Mouse (Mus musculus): ENCODE measurements around the gene Srebf1.

DNA sequence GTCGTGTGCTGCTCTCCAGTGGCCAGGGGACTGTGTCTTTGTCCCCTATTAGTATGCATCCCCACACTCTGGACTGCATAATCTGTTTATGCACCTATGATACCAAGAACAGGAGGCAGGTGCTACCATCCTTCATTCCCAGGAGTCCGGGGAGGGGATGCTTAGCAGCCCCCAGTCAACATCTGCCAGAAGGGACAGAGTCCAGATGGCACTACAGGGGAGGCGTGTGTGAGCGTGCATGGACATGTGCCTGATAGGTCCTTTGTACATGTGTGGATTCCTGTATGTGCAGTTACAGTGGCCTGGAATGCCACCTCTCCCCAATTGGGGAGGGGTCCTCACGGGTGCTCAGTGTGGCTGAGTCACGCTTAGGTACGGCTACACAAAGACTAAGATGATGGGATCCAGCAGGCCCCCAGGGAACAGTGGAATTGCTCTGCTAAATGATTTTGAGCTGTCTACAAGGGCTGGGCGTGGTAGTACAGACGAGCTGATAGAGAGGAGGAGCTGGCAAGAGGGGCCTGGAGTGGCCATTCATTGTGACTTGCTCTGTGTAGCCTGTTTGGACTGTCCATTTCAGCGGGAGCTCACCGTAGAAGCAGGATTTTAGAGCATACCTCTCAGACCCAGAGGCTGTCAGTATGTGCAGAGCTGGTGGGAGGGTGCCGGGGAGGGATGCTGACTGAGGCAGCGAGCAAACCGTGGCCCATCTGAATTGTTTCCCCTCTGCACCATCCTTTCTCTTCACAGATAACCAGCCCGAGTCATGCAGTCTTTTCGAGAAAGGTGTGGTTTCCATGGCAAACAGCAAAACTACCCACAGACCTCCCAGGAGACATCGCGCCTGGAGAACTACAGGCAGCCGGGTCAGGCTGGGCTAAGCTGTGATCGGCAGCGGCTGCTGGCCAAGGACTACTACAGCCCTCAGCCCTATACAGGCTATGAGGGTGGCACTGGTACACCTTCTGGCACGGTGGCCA, 37.7 kb downstream of the Srebf1 start:
- TF ChIP-seq POLR2A (IDR thresholded peaks at IDR 0.05; ENCODE audit: borderline replicate concordance, control insufficient read depth, low read depth, low read length) (no peak), CTCF (IDR thresholded peaks at IDR 0.05; ENCODE audit: control insufficient read depth, insufficient read depth, low read length) (no peak)

Measured in bone marrow, adult 2 months (tissue).